Mouse (Mus musculus) erythroblast, embryonic 14.5 days (primary cell): ENCODE measurements around the gene Gins1. TPM values are rescaled to one million over a fixed set of nuclear protein-coding genes. Genes with fewer than 3 reads are reported as not detected.
"Not testable (repeated sequence)": the region's sequence is repeated elsewhere in the genome, so short reads cannot be mapped to it uniquely, and the experiment has no call there.

Source experiments
- H3K27me3 ChIP-seq: 2 replicates; pipeline ENCODE4 v1.6.1; 2012; ENCODE audit warnings: inconsistent platforms; ENCODE audit not compliant: control insufficient read depth
- H3K36me3 ChIP-seq: 2 replicates; pipeline ENCODE4 v1.6.1; 2012; ENCODE audit warnings: mild to moderate bottlenecking, inconsistent platforms; ENCODE audit not compliant: control insufficient read depth
- H3K4me1 ChIP-seq: 2 replicates; pipeline ENCODE4 v1.6.1; 2012; ENCODE audit warnings: inconsistent platforms; ENCODE audit not compliant: control insufficient read depth
- H3K4me3 ChIP-seq: replicated peaks from 2 replicates; pipeline ENCODE3; 2012; ENCODE audit warnings: moderate library complexity, mild to moderate bottlenecking, inconsistent platforms
- H3K9me3 ChIP-seq: 2 replicates; pipeline ENCODE4 v1.6.1; 2012; ENCODE audit warnings: low read length, inconsistent platforms, mixed read lengths; ENCODE audit not compliant: control insufficient read depth
- GATA1 ChIP-seq: IDR thresholded peaks from 2 replicates; pipeline ENCODE4 v1.6.1; 2012; ENCODE audit warnings: low read length, inconsistent platforms, mixed read lengths
- TAL1 ChIP-seq: IDR thresholded peaks from 3 replicates; pipeline ENCODE4 v1.6.1; 2012; ENCODE audit warnings: low read length, inconsistent platforms, mixed read lengths
- polyA plus RNA-seq: library from polyadenylated mRNA; stranded (reverse); fragments of >175 nt; gene quantifications from 2 replicates; pipeline ENCODE4 v1.2.3, GENCODE M21; 2012

The Gins1 gene
- polyA plus RNA-seq, 1 experiment: 5.9 TPM

DNA sequence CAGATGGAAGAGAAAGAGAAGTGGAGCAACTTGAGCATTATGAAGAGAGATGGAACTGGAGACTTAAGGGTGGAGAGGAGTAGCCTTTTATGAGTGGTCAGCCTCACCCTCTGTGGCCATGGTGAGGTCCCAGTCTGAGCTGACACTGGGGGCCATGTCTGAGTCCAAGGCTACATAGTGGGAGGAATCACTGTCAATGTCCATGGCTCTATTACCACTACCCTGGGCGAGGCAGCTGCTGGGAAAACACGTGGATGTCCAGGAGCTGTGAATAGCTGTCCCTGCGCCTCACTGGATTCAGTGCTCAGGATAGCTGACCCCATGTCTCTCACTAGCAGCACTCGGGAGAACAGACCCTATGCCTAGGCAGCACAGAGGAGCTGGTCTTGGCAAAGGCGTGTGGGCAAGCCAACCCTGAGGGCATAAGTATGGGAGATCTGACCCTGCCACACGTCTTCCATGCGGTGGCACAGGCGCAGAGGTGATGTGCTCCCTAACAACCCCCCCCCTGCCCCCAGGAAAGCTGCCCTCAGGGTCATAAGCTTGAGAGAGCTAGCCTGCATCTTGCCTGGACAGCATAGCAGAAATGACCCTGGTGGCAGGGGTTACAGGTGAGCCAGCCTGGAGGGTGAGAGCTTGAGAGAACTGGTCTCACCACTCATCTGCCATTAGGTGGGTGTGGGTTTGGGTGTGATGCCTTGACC, 21.0 kb upstream of the Gins1 start:
- no peaks in the 10 kb centered on the region for H3K27me3 ChIP-seq
- no peak for TF ChIP-seq TAL1
- TF ChIP-seq GATA1: no peak
- peaks cover 3% of the 10 kb centered on the region for H3K36me3 ChIP-seq
- H3K9me3 ChIP-seq: no peaks in the 10 kb centered on the region
- peaks cover 14% of the 10 kb centered on the region for H3K4me1 ChIP-seq
- no peak overlapping the region for H3K4me3 ChIP-seq

DNA sequence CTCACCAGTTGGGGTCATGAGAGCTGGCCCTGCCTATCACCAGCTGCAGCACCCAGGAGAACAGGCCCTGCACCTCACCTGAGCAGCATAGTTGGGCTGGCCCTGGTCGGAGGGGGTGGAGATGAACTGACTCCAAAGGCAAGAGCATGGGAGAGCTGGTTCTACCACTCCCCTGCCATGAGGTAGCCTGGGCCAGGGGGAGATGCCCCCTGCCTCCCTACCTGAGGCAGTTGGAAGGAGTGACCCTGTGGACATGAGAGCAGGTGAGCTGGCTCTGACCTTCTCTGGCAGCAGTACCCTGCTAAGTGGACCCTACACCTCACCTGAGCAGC, 20.5 kb upstream of the Gins1 start:
- peaks cover 14% of the 10 kb centered on the region for H3K4me1 ChIP-seq
- no peak for TF ChIP-seq TAL1
- no peak for TF ChIP-seq GATA1
- H3K36me3 ChIP-seq: peaks cover 3% of the 10 kb centered on the region
- H3K4me3 ChIP-seq: no peak overlapping the region
- no peaks in the 10 kb centered on the region for H3K9me3 ChIP-seq
- no peaks in the 10 kb centered on the region for H3K27me3 ChIP-seq

DNA sequence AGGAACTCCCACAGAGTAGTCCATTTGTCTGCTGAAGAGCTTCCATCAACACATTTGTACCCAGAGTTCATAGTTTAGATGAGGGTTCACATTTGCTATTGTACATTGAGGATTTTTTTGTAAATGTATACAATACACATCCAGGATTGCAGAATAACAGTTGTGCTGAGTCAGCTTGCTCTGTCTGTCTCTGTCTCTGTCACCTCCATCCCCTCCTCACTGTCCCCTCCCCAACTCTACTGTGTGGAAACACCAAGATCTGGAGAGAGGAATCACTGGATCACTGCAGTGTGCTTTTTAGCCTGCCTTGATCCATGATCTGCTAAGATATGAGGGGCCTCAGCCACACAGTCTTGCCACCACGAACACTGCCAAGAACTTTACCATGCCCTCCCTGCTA, 19.4 kb upstream of the Gins1 start:
- peaks cover 14% of the 10 kb centered on the region for H3K4me1 ChIP-seq
- no peak for TF ChIP-seq TAL1
- no peak for TF ChIP-seq GATA1
- no peaks in the 10 kb centered on the region for H3K27me3 ChIP-seq
- H3K9me3 ChIP-seq: no peaks in the 10 kb centered on the region
- H3K4me3 ChIP-seq: no peak overlapping the region
- peaks cover 3% of the 10 kb centered on the region for H3K36me3 ChIP-seq

DNA sequence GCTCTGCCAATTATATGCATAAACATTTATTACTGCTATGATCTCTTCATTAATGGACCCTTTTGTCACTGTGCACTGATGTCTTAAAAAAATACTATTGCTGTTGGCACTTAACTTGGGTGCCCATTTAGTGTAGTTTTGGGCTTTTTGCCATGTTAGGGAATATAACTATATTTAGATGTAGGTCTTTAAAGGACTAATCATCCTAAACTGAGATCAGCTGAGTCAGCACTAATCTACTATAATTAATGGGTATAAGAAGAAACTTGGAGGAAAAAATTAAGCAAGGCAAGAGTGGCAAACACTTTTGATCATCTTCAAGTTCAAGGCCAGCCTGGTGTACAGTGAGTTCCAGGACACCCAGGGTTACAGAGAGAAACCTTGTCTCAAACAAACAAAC, 18.9 kb upstream of the Gins1 start:
- peaks cover 14% of the 10 kb centered on the region for H3K4me1 ChIP-seq
- TF ChIP-seq GATA1 (no peak), TAL1 (no peak)
- peaks cover 3% of the 10 kb centered on the region for H3K36me3 ChIP-seq
- H3K27me3 ChIP-seq: no peaks in the 10 kb centered on the region
- H3K4me3 ChIP-seq: no peak overlapping the region
- H3K9me3 ChIP-seq: no peaks in the 10 kb centered on the region

DNA sequence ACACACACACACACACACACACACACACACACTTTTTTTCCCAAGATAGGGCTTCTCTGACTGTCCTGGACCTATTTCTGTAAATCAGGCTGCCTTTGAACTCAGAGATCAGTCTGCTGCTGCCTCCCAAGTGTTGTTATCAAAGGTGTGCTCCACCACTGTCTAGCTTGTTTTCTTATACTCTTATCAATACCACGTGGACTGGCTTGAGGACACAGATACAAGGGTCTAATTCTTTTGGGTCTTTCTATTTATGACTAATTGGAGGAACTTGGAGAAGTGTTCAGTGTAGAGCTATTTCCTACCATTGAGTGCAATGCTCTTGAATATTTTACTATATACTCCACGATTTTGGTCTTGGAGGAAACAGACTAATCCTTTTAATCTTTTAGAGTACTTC, 17.8 kb upstream of the Gins1 start:
- H3K4me1 ChIP-seq: peaks cover 14% of the 10 kb centered on the region
- peaks cover 3% of the 10 kb centered on the region for H3K36me3 ChIP-seq
- no peak overlapping the region for H3K4me3 ChIP-seq
- TF ChIP-seq GATA1 (no peak), TAL1 (no peak)
- H3K27me3 ChIP-seq: no peaks in the 10 kb centered on the region
- H3K9me3 ChIP-seq: no peaks in the 10 kb centered on the region

DNA sequence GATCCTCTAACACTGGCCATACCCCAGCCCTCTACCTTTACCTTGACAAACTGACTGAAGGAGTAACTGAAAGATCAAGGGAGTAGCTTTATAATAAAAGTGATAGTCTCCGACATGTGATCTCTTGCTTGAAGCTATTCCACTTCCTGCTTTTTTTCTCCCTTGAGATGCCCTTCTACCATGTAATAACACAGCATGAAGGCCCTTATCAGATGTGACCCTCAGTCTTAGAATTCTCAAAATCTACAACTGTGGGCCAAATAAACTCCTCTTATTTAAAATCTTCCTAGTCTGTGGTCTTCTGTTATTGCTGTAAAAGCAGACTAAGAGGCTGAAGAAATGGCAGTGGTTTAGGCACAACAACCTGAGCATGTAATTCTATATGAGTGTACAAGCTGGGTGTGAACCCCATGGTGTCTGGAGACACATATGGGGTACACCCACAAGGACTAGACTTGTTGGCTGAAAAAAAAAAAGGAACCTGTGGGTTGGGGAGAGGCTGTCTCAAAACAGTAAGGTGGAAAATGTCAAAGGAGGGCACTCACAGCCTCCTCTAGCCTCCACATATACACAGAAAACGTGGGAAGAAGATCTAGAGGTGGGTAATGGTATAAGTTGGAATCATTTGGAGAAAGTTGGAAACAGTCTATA, 10.5 kb upstream of the Gins1 start:
- Histone ChIP-seq H3K9me3 (no peaks in the 10 kb centered on the region), H3K4me1 (no peaks in the 10 kb centered on the region), H3K4me3 (no peak overlapping the region), H3K27me3 (no peaks in the 10 kb centered on the region), H3K36me3 (no peaks in the 10 kb centered on the region)
- no peak for TF ChIP-seq GATA1

DNA sequence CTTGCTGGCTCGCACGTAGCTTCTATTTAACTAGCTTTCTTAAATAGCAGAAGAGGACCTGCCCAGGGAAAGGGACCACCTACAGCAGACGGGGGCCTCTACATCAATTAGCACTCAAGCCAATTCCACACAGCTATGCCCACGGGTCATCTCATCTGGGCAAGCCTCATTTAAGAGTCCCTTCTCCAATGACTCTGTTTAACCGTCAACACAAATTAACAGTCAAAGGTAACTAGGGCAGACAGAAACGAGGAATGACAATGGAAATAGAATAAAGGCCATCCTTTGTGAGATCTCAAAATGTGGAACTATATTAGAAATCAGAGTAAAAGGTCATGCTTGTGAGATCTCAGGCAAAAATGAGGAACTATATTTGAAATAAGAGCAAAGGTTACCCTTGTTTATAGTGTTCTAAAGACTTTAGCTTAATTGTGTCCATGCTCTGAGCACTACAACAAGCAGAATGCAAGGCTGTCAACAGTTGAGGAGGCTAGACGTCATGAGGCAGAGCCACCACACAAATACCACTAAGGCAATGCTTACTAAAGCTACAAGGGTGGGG, 9.4 kb upstream of the Gins1 start:
- Histone ChIP-seq H3K4me3 (no peak overlapping the region), H3K36me3 (peaks cover 3% of the 10 kb centered on the region), H3K27me3 (no peaks in the 10 kb centered on the region), H3K9me3 (no peaks in the 10 kb centered on the region), H3K4me1 (peaks cover 2% of the 10 kb centered on the region; the same call in 1 of the 2 replicates)
- TF ChIP-seq GATA1: no peak
- no peak for TF ChIP-seq TAL1

DNA sequence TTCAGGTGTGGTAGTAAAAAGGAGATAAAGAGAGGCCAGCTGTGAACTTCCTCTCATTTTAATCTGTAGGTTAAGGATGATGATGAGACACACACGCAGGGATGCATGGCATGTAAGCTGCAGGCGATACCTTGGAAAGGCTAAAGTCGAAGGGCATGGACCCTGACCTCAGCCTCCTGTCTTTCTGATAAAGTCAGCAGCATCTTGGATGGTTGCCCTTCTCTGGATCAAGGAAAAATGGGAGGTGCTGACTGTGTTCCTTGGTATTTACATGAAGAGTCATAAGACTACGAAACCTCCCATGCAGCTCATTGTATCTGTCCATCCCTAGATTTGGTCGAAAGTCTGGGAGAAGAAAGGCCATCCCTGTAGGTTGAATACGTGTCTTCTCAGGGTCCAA, 4.9 kb upstream of the Gins1 start:
- no peak for TF ChIP-seq GATA1
- Histone ChIP-seq H3K9me3 (no peaks in the 10 kb centered on the region), H3K4me1 (peaks cover 22% of the 10 kb centered on the region), H3K4me3 (no peak overlapping the region), H3K36me3 (peaks cover 3% of the 10 kb centered on the region), H3K27me3 (no peaks in the 10 kb centered on the region)

DNA sequence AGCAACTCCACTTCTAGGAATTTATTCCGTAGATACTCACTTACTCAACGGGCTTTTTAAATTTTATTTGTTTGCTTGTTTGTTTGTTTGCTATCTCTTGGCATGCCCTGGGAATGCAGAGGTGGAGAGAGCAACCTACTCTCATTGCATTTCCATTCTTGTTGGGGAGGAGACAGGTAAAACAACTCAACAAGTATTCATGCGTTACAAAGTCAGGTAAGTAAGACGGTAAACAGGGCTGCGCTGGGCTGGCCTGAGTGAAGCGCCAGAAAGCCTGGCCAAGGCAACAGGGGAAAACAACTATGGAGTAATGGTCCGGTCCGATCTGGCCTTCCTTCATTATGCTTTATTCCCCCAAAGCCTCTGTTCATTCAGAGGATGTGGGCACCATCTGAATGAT, 2.9 kb upstream of the Gins1 start:
- H3K4me3 ChIP-seq: no peak overlapping the region
- peaks cover 32% of the 10 kb centered on the region for H3K4me1 ChIP-seq
- no peak for TF ChIP-seq GATA1
- no peak for TF ChIP-seq TAL1
- H3K27me3 ChIP-seq: no peaks in the 10 kb centered on the region
- H3K36me3 ChIP-seq: peaks cover 3% of the 10 kb centered on the region
- no peaks in the 10 kb centered on the region for H3K9me3 ChIP-seq

DNA sequence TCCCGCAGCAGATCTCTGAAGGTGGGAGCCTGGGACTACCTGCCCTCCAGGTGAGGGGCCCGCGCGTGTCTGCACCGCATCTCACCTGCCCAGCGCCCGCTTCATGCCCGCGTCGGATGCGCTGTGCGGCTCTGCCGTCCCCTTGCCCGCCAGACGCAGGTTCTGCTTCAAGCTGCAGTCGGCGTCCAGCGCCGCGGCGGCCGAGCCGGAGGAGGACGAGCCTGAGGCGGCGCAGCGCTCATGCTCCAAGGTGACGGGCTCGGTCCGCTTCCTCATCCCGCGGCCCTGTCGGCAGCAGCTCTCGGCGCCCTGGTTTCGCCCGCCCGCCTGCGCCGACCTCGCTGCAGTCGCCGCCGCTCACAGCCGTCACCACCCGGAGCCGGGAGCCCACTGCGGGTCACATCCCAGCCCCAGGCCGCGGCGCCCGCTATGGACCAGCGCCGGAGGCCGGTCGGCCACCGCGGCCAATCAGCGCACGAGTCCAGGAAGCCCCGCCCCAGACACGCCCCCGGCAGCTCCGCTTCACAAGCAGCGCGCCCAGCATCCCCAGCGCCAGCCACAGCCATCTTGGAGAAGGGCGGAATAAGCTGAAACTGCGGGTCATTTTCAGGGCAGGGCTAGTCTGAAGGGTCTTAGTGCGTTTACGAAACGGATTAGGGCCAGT, 796 bp upstream of the Gins1 start, which contains the start of gene Abhd12:
Gene Abhd12 (minus strand): TSS at position 470 of the 664 bp plus-strand sequence.
- Histone ChIP-seq H3K9me3 (no peaks in the 10 kb centered on the region), H3K36me3 (peaks cover 3% of the 10 kb centered on the region), H3K4me3 (peak within 1 kb of the TSS; percentile 88), H3K4me1 (peaks cover 42% of the 10 kb centered on the region), H3K27me3 (no peaks in the 10 kb centered on the region)
- TF ChIP-seq GATA1 (no peak), TAL1 (no peak)

DNA sequence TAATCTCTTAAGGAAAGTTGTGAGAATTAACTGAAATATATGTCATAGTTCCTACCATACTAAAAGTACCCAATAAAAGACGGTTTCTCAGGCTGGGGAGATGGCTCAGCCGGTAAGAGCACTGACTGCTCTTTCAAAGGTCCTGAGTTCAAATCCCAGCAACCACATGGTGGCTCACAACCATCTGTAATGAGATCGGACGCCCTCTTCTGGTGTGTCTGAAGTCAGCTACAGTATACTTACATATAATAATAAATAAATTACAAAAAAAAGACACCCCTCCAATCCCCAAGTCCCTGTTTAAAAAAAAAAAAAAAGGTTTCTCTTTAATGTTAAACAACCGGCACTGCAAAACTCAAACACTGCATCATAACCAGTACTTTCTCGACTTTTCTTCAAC, 3.7 kb downstream of the Gins1 start:
- not testable (repeated sequence) for H3K27me3 ChIP-seq, H3K9me3 ChIP-seq
- Histone ChIP-seq H3K36me3 (peaks cover 17% of the 10 kb centered on the region), H3K4me1 (peaks cover 45% of the 10 kb centered on the region), H3K4me3 (peak overlapping the region; percentile 83)
